Mouse (Mus musculus): ENCODE results near the gene Dnaaf5.

Dnaaf5 gene

DNA sequence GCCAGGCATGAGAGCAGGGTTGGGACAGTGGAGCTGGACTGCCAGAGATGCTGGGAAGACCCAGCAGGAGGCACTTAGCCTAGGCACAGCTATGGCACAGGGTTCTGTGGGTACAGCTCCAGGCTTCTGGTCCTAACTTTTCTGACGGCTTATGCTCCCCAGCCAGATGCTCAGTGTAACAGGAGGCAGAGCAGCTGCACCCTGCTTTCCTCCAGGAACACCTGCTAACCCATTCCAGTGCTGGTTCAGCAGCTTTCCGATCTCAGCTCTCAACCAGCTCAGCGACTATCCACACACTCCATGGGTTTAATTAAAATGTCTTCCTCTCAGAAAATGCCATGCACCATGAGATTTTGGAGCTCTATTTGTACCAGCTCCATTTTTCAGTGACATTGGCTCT is 66.8 kb downstream of the Dnaaf5 start:
- no peak for DNase-seq (ENCODE audit: low read depth, low spot score)
- peaks cover under 1% of the 10 kb centered on the region; the same call in 1 of the 2 replicates for H3K36me3 ChIP-seq (ENCODE audit: control insufficient read depth, insufficient read depth, low read length, poor library complexity, severe bottlenecking)

DNA sequence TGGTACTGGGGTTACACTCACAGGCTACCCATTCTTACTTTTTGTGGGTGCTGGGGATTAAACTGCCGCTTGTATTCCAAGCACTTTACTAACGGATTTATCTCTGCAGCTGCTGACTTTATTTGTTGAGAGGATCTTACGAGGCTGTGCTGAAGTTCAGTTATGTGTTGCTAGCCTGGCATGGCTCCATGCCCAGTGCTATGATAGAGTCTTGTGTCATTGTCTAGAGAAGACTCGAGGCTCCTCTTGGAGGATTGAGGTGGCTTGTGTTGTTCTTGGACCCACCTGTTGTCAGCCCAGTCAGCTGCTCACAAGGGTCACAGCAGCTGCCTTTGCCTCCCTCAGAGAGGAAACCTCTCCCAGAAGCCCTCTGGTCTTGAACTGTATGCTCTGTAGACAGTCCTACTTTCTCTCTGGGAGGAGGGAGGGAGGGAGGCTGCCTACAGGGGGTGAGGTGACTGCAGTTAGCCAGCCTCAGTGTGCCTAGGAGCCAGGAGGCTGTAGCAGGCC is 70.0 kb downstream of the Dnaaf5 start:
- Histone ChIP-seq H3K36me3 (ENCODE audit: control insufficient read depth, insufficient read depth, low read length, poor library complexity, severe bottlenecking) (peaks cover 3% of the 10 kb centered on the region; the same call in 1 of the 2 replicates), H3K27me3 (ENCODE audit: control insufficient read depth, insufficient read depth, low read length, poor library complexity, severe bottlenecking) (no peaks in the 10 kb centered on the region)
- DNase-seq (ENCODE audit: low read depth, low spot score): no peak

More for the DNA sequence above, 66.8 kb downstream of the Dnaaf5 start:
- no peaks in the 10 kb centered on the region for H3K27me3 ChIP-seq (ENCODE audit: control insufficient read depth, insufficient read depth, low read length, poor library complexity, severe bottlenecking)

DNA sequence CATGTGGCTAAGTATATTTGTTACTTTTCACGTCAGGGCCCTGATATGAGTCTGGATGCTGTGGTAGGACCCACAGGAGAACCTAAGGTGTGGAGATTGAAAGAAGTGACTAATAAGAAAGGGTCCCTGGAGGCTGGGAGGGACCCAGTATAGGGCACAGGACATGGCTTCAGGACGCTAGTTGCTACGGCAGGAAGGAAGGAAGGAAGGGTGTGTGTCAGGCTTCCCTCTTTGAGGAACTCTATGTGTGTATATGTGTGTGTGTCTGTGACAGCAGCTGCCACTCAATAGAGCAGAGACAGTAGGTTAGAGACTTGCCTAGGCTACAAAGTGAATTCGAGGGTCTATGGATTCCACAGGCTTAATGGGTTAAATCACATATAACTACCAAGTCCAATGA is 70.6 kb downstream of the Dnaaf5 start:
- no peak for DNase-seq (ENCODE audit: low read depth, low spot score)
- Histone ChIP-seq H3K27me3 (ENCODE audit: control insufficient read depth, insufficient read depth, low read length, poor library complexity, severe bottlenecking) (no peaks in the 10 kb centered on the region), H3K36me3 (ENCODE audit: control insufficient read depth, insufficient read depth, low read length, poor library complexity, severe bottlenecking) (peaks cover 3% of the 10 kb centered on the region; the same call in 1 of the 2 replicates)

DNA sequence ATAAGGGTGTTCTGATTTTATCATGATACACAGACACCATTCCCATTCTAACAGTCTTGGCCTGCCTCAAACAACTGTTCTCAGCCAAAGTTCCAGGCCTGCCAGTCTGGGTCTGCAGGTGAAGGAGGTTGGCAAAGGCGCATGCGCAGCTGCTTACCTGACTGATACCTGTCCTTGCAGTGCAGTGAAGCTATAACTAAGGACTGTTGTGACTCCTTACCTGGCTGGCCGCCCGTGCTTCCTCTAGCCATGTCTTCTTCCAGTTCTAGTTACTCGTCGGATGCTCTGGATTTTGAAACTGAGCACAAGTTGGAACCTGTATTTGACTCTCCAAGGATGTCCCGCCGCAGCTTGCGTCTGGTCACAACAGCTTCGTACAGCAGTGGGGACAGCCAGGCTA is 73.3 kb downstream of the Dnaaf5 start:
- DNase-seq (ENCODE audit: low read depth, low spot score): no peak
- Histone ChIP-seq H3K27me3 (ENCODE audit: control insufficient read depth, insufficient read depth, low read length, poor library complexity, severe bottlenecking) (no peaks in the 10 kb centered on the region), H3K36me3 (ENCODE audit: control insufficient read depth, insufficient read depth, low read length, poor library complexity, severe bottlenecking) (peaks cover 8% of the 10 kb centered on the region)

DNA sequence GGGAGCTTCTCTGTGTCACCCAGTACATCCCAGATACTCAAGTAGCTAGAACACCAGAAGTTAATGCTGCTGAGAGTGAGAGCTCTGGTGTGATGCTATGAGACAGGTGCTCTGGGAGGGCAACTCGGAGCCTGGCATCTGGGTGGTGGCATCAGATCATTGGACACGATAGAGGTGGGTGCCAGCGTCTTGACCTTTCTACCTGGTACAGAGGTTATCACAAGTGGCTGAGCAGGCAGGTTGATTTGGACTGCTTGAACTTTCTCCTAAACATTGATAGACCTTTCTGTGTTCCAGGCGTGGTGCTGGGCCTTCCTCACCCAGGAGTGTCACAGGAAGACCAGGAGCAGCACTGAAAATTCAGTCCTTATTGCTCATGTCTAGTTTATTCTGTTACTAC is 77.2 kb downstream of the Dnaaf5 start:
- Histone ChIP-seq H3K36me3 (ENCODE audit: control insufficient read depth, insufficient read depth, low read length, poor library complexity, severe bottlenecking) (peaks cover 7% of the 10 kb centered on the region), H3K27me3 (ENCODE audit: control insufficient read depth, insufficient read depth, low read length, poor library complexity, severe bottlenecking) (no peaks in the 10 kb centered on the region)
- no peak for DNase-seq (ENCODE audit: low read depth, low spot score)

DNA sequence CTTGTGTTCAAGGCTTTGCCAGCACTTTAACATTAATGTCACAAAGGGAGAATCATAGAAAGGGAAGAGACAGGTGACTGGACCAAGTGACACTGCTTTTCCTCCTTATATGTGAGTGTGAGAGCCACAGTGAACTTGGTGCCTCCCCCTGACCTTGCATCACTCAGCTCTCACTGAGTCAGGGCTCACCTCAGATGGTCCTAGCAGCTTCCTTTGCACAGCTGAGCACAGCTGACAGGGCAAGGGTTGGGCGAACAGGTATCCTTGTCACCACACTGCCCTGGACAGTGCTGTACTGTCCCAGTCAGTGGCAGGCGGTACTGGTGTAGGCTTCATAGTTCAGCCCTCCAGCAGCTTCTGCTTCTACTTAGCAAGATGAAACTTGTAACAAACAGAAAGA is 77.6 kb downstream of the Dnaaf5 start:
- Histone ChIP-seq H3K27me3 (ENCODE audit: control insufficient read depth, insufficient read depth, low read length, poor library complexity, severe bottlenecking) (no peaks in the 10 kb centered on the region), H3K36me3 (ENCODE audit: control insufficient read depth, insufficient read depth, low read length, poor library complexity, severe bottlenecking) (peaks cover 7% of the 10 kb centered on the region)
- DNase-seq (ENCODE audit: low read depth, low spot score): no peak

DNA sequence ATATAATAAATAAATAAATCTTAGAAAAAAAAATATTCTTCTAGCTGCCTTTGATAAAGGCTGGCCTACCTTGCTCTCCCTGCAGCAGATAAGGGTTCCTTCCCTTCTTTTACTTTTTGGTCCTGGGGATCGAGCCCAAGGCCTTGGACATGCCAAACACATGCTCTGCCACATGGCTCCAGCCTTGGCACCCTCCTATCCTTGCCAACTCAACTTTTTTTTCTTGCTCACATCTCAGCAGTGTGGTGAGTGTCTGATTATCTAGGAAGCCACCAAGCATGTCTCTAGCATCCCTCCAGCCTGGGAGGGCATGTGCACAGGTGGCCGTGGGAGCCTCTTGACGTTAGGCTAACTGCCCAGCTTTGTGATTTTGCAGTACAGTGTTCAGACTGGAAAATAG is 78.3 kb downstream of the Dnaaf5 start:
- Histone ChIP-seq H3K36me3 (ENCODE audit: control insufficient read depth, insufficient read depth, low read length, poor library complexity, severe bottlenecking) (peaks cover 7% of the 10 kb centered on the region), H3K27me3 (ENCODE audit: control insufficient read depth, insufficient read depth, low read length, poor library complexity, severe bottlenecking) (no peaks in the 10 kb centered on the region)
- DNase-seq (ENCODE audit: low read depth, low spot score): no peak

DNA sequence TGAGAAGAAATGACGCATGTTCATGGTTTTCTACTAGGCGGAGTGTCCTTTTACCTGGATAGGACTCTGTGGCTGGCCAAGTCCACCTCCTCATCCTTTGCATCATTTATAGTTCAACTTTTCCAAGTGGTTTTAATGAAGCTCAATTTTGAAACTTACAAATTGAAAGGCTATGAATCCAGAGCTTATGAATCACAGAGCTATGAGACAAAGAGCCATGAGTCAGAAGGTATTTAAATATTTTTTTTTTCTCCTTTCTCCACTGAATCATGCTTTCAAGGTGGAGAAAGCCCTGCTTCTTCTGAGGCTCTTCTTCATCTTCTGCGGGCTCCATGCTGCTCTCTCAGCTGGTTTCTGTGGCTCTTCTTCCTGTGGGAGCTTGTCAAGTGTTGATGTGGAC is 79.7 kb downstream of the Dnaaf5 start:
- Histone ChIP-seq H3K36me3 (ENCODE audit: control insufficient read depth, insufficient read depth, low read length, poor library complexity, severe bottlenecking) (peaks cover 7% of the 10 kb centered on the region), H3K27me3 (ENCODE audit: control insufficient read depth, insufficient read depth, low read length, poor library complexity, severe bottlenecking) (no peaks in the 10 kb centered on the region)
- DNase-seq (ENCODE audit: low read depth, low spot score): no peak

DNA sequence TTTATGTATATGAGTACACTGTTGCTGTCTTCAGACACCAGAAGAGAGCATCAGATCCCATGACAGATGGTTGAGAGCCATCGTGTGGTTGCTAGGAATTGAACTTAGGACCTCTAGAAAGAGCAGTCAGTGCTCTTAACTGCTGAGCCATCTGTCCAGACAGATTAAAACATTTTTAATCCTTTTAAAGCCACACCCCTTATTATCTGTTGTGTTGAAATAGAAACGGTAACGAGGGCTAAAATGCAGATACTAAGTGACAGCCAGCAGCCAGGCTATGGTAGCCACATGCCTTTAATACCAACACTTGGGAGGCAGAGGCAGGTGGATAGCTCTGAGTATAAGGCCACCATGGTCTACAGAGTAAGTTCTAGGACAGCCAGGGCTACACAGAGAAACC is 82.1 kb downstream of the Dnaaf5 start:
- H3K27me3 ChIP-seq (ENCODE audit: control insufficient read depth, insufficient read depth, low read length, poor library complexity, severe bottlenecking): no peaks in the 10 kb centered on the region
- no peak for DNase-seq (ENCODE audit: low read depth, low spot score)
- peaks cover 10% of the 10 kb centered on the region for H3K36me3 ChIP-seq (ENCODE audit: control insufficient read depth, insufficient read depth, low read length, poor library complexity, severe bottlenecking)

DNA sequence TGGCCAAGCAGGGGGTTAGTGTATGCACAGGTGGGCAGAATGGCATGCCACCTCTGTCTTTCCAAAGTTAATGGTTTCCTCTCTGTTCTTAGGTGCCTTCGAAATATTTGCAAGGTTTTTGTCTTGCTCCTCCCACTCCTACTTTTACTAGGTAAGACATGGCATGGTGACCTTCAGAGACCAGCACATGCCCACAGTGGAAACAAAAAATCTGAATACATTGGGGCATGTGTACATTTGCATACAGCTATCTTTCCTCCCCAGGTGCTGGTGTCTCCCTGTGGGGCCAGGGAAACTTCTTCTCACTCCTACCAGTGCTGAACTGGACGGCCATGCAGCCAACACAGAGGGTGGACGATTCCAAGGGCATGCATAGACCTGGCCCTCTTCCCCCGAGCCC is 84.4 kb downstream of the Dnaaf5 start:
- peaks cover 7% of the 10 kb centered on the region for H3K36me3 ChIP-seq (ENCODE audit: control insufficient read depth, insufficient read depth, low read length, poor library complexity, severe bottlenecking)
- no peak for DNase-seq (ENCODE audit: low read depth, low spot score)
- H3K27me3 ChIP-seq (ENCODE audit: control insufficient read depth, insufficient read depth, low read length, poor library complexity, severe bottlenecking): no peaks in the 10 kb centered on the region
